21 mouse cellular contexts compared by ENCODE assay signal in genomic region chr11:21677034-21677433, GRCm38 (mm10).
"Had no signal": no experiment of that assay in that cellular context is flagged by ENCODE, and none has a peak within 500 bp of the region (broad histone marks: within the 10 kb centered on the region; RNA-seq: fewer than 3 reads in every experiment).

No protein-coding gene starts in this region.

- H3K4me3 ChIP-seq: limb, embryonic 10.5 days; limb, embryonic 13.5 days; liver, embryonic 12.5 days; liver, embryonic 15.5 days; megakaryocyte, embryonic 14.5 days; midbrain, embryonic 10.5 days; myocyte; neural tube, embryonic 13.5 days had no signal

- H3K36me3 ChIP-seq: limb, embryonic 10.5 days; limb, embryonic 13.5 days; liver, embryonic 12.5 days; liver, embryonic 15.5 days; midbrain, embryonic 10.5 days; neural tube, embryonic 13.5 days had no signal

- H3K9me3 ChIP-seq: limb, embryonic 10.5 days; limb, embryonic 13.5 days; liver, embryonic 12.5 days; liver, embryonic 15.5 days; midbrain, embryonic 10.5 days; neural tube, embryonic 13.5 days had no signal

- H3K27ac ChIP-seq: limb, embryonic 10.5 days; limb, embryonic 13.5 days; liver, embryonic 12.5 days; liver, embryonic 15.5 days; midbrain, embryonic 10.5 days; neural tube, embryonic 13.5 days had no signal

- H3K4me2 ChIP-seq: limb, embryonic 13.5 days; liver, embryonic 12.5 days; liver, embryonic 15.5 days; neural tube, embryonic 13.5 days had no signal

- ATAC-seq: intestine, postnatal 0 days; liver, embryonic 12.5 days had no signal

- H3K27me3 ChIP-seq: limb, embryonic 13.5 days; liver, embryonic 12.5 days; liver, embryonic 15.5 days; megakaryocyte, embryonic 14.5 days; neural tube, embryonic 13.5 days had no signal

- H3K9ac ChIP-seq: limb, embryonic 13.5 days; liver, embryonic 12.5 days; liver, embryonic 15.5 days; neural tube, embryonic 13.5 days had no signal

- DNase-seq: kidney, adult 2 months; kidney, postnatal 10 days; kidney, postnatal 4 days; layer of hippocampus, postnatal 36 days; liver; lung, adult 18-20 months; midbrain, embryonic 14.5 days; retina, postnatal 1 day; right cerebral cortex, postnatal 25 days; thymus, adult 2 months; thymus, postnatal 14 days; thymus, postnatal 4 days had no signal

- H3K4me1 ChIP-seq: limb, embryonic 10.5 days; limb, embryonic 13.5 days; liver, embryonic 12.5 days; liver, embryonic 15.5 days; megakaryocyte, embryonic 14.5 days; midbrain, embryonic 10.5 days; neural tube, embryonic 13.5 days had no signal
